Comparison of ENCODE assay signal across 8 mouse cellular contexts in genomic region chr1:165091721-165092120, GRCm38 (mm10).
DNase-seq lines count a peak whose midpoint lies in the region; ATAC-seq lines count a peak whose summit lies in the region.

No protein-coding gene starts in this region.

- H3K9ac ChIP-seq in hindbrain, embryonic 14.5 days = peak overlapping the region; percentile 41

- H3K4me2 ChIP-seq in hindbrain, embryonic 14.5 days (replicated peaks) = peak overlapping the region; percentile 55

- no peaks in the 10 kb centered on the region for H3K9me3 ChIP-seq in embryonic facial prominence, embryonic 10.5 days
- no peaks in the 10 kb centered on the region for H3K9me3 ChIP-seq in hindbrain, embryonic 14.5 days (ENCODE audit: control insufficient read depth, low read length)

- DNase-seq in adrenal gland, adult 2 months = peak; percentile 31
- DNase-seq in adrenal gland, adult 8-10 months = no peak
- peak; percentile 75 for DNase-seq in R1 (ENCODE audit: low read depth, low spot score)
- peak; percentile 65 for DNase-seq in embryonic facial prominence, embryonic 10.5 days (ENCODE audit: low spot score)
- peak; percentile 75 for DNase-seq in hindbrain, embryonic 14.5 days (ENCODE audit: low spot score)
- DNase-seq in left cerebral cortex, postnatal 25 days (ENCODE audit: low spot score in 2 of 2) = peak; percentile 84 to 96
- DNase-seq in naive thymus-derived CD4-positive, alpha-beta T cell, adult 2 months (ENCODE audit: low read depth) = peak; percentile 88
- DNase-seq in thymus, adult 18-20 months = peak; percentile 32 to 55

- H3K36me3 ChIP-seq in embryonic facial prominence, embryonic 10.5 days (replicated peaks) = no peaks in the 10 kb centered on the region
- H3K36me3 ChIP-seq in hindbrain, embryonic 14.5 days (replicated peaks; ENCODE audit: control insufficient read depth, insufficient read depth) = no peaks in the 10 kb centered on the region

- no peak overlapping the region for H3K27ac ChIP-seq in embryonic facial prominence, embryonic 10.5 days (replicated peaks)
- H3K27ac ChIP-seq in hindbrain, embryonic 14.5 days = peak overlapping the region; percentile 58

- intact Hi-C loops in left cerebral cortex, postnatal 25 days (cut with DNase I) = no loop called here

- H3K4me3 ChIP-seq in embryonic facial prominence, embryonic 10.5 days = peak overlapping the region; percentile 49
- H3K4me3 ChIP-seq in hindbrain, embryonic 14.5 days (replicated peaks; ENCODE audit: low read length) = peak overlapping the region; percentile 23

- WGBS in embryonic facial prominence, embryonic 10.5 days = 8% methylated on average over 15 of the region's 15 CpGs
- WGBS in hindbrain, embryonic 14.5 days = 10% methylated on average over 15 of the region's 15 CpGs

- H3K27me3 ChIP-seq in embryonic facial prominence, embryonic 10.5 days (replicated peaks; ENCODE audit: low read depth, poor library complexity, severe bottlenecking) = no peaks in the 10 kb centered on the region
- H3K27me3 ChIP-seq in hindbrain, embryonic 14.5 days (ENCODE audit: control insufficient read depth, insufficient read depth, low read length) = no peaks in the 10 kb centered on the region

- peak; percentile 87 for ATAC-seq in hindbrain, embryonic 14.5 days (ENCODE audit: low FRiP score)

- peaks cover 21% of the 10 kb centered on the region for H3K4me1 ChIP-seq in embryonic facial prominence, embryonic 10.5 days
- H3K4me1 ChIP-seq in hindbrain, embryonic 14.5 days (replicated peaks; ENCODE audit: control insufficient read depth, insufficient read depth, low read length) = peaks cover 14% of the 10 kb centered on the region
